Mouse (Mus musculus) cerebellum, adult 2 months (tissue): ENCODE measurements around the gene Lrrn3.

Source experiments
- CTCF ChIP-seq: fragments of 200-500 bp; IDR thresholded peaks from 2 replicates; pipeline ENCODE4 v1.5.1; 2011; ENCODE audit warnings: low read depth, mild to moderate bottlenecking, control low read depth, low read length, moderate library complexity, borderline replicate concordance; ENCODE audit not compliant: insufficient read depth
- POLR2A ChIP-seq: fragments of 200-500 bp; IDR thresholded peaks from 2 replicates; pipeline ENCODE4 v1.6.1; 2011; ENCODE audit warnings: low read length, control low read depth, borderline replicate concordance; ENCODE audit not compliant: insufficient read depth

DNA sequence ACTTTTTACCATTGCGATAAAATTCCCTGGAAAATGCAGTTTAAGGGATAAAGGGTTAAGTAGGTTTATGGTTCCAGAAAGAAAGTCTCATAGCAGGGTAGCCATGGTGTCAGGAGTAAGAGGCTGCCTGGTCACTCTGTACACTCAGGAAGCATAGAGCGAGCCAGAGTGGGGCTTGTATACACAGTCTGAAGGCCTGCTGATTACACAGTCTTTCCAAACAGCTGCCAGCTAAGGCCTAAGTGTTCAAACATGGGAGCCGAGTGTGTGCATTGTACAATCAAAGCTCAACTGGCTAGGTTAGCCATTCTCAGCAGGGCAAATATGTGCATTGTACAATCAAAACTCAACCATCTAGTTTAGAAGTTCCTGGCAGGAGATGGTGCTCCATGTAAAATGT, 69.1 kb downstream of the Lrrn3 start:
- TF ChIP-seq POLR2A (no peak), CTCF (no peak)
